Mouse (Mus musculus): ENCODE results near the gene Nmi. TPM values are rescaled to one million over a fixed set of nuclear protein-coding genes. Genes with fewer than 3 reads are reported as not detected.
A peak's percentile ranks its signal among the peaks of the same experiment; 100 is the strongest.

Nmi gene
- polyA plus RNA-seq, 1 experiment from 2014 or later: 6.3 TPM

DNA sequence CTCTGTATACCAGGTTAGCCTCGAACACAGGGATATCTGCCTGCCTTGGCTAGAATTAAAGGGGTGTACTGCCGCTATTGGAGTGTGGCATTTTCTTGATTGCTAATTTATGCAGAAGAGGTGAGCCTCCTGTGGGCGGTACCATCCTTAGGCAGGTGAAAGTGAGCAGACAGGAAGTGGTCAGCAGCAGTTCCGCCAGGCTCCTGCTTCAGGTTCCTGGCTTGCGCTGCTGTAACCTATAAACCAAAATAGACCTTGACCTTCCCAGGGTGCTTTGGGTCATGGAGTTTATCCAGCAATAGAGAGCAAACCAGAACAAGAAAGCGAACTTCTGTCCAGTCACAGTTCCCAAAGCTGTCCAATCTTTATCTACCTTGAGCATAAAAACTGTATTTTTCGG is 37.4 kb downstream of the Nmi start:
- Histone ChIP-seq H3K4me3 (no peak overlapping the region), H3K27ac (no peak overlapping the region), H3K9me3 (replicated peaks) (no peaks in the 10 kb centered on the region), H3K27me3 (ENCODE audit: low read depth, poor library complexity, severe bottlenecking) (peaks cover 4% of the 10 kb centered on the region; the same call in 1 of the 2 replicates), H3K36me3 (peaks cover under 1% of the 10 kb centered on the region; the same call in 1 of the 2 replicates), H3K4me1 (peaks cover 21% of the 10 kb centered on the region)
- 90% methylated on average over 7 of the region's 7 CpGs for WGBS
- no peak for DNase-seq (ENCODE audit: low spot score)

DNA sequence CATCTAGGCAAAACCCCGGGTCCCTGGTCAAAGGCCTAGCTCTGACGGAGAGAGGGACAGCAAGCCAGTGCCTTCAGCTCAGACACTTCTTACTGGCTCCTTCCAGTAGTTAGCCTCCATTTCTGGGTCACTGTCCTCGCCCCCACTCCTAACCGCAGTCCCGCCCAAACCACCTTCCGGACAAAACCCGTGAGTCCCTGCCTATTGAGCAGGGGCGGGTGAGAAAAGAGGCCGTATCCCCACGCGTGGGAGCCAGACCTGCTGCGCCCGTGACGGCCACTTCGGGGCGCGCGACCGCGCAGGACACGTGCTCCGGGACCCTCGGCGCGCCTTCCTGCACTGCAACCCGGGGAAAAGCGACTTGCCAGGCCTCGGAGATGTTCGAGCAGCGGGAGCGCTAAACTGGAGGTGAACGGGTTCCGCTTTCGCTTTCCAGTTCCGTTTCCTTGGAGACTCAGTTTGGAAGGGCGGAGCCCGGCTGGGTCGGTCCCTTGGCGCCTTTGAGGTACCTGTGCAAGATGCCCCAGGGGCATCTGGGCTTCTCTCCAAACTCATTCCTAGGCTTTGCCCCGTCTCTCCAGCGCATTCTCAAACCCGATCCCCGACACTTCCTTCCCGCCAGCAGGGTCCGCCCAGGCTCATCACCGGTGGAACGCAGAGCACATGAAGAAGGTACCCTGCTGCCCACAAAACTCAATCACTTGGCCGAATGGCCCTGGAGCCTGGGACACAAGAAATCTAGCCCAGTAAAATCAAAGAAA is 38.5 kb downstream of the Nmi start, which contains the start of gene Rbm43:
Rbm43 (minus strand) TSS at position 590 of the 761 bp plus-strand sequence.
- Histone ChIP-seq H3K27ac (peak within 1 kb of the TSS; percentile 84), H3K4me1 (peaks cover 21% of the 10 kb centered on the region), H3K36me3 (peaks cover 11% of the 10 kb centered on the region), H3K27me3 (ENCODE audit: low read depth, poor library complexity, severe bottlenecking) (peaks cover 4% of the 10 kb centered on the region; the same call in 1 of the 2 replicates), H3K9me3 (replicated peaks) (no peaks in the 10 kb centered on the region), H3K4me3 (peak within 1 kb of the TSS; percentile 62)
- DNase-seq (ENCODE audit: low spot score): peak; percentile 80
- WGBS: 3% methylated on average over 48 of the region's 48 CpGs

DNA sequence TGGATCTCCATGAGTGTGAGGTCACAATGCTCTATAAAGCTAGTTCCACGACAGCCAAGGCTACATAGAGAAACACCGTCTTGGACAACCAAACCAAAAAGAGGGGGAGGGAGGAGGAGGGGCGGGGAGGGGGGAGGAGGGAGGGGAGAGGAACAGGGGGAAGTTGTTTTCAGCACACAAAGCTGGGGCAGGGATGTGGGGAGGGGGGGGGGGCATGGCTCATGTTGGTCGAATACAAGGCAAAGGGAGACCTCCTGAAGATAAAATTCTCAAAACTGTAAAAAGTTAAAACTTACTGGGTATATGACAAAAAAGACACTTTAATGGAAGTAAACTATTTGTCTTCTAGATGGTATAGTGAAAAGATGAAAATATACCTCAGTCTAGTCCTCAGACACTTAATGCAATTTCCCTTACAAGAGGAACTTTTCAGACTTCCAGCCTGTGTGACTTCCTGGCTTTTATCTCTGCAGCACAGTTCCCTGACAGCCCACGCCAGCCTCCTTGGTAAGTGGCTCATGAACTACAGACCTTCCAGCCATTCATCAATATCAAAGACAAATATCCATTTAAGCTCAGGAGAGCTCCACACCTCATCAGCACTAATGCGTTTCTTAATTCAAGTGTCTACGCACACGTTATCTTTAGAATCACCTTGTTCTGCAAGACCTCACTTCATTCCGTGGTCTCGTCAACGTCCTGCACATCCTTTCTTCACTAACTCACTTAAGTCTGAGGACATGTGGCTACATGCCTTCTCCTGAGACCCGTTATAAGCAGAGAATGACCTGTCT is 39.8 kb downstream of the Nmi start:
- WGBS: 26% methylated on average over 11 of the region's 12 CpGs
- no peak for DNase-seq (ENCODE audit: low spot score)
- Histone ChIP-seq H3K4me3 (peak overlapping the region; percentile 62), H3K9me3 (replicated peaks) (no peaks in the 10 kb centered on the region), H3K27ac (no peak overlapping the region), H3K4me1 (peaks cover 21% of the 10 kb centered on the region), H3K36me3 (peaks cover 11% of the 10 kb centered on the region), H3K27me3 (ENCODE audit: low read depth, poor library complexity, severe bottlenecking) (peaks cover 4% of the 10 kb centered on the region; the same call in 1 of the 2 replicates)

DNA sequence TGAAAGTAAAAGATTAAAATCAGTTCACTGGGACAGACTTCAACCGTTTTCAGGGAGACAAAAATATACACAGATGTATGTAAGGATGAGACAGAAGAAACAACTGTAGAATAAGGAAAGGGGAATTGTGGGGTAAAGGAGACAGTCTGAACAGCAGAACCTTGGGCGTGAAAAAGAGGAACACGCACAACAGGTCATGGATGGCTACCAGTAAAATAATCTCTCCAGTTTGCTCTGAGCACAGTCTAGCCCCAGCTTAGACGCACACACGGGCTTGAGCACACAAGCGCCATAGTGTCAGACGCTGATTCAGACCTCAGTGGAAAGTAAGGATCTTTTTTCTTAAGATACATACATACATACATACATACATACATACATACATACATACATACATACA is 42.1 kb downstream of the Nmi start:
- WGBS: 93% methylated on average over 7 of the region's 7 CpGs
- H3K27me3 ChIP-seq (ENCODE audit: low read depth, poor library complexity, severe bottlenecking): peaks cover 4% of the 10 kb centered on the region; the same call in 1 of the 2 replicates
- H3K4me1 ChIP-seq: peaks cover 21% of the 10 kb centered on the region
- no peaks in the 10 kb centered on the region for H3K9me3 ChIP-seq (replicated peaks)
- H3K36me3 ChIP-seq: peaks cover 11% of the 10 kb centered on the region
- no peak for DNase-seq (ENCODE audit: low spot score)
- no peak overlapping the region for H3K4me3 ChIP-seq
- no peak overlapping the region for H3K27ac ChIP-seq

DNA sequence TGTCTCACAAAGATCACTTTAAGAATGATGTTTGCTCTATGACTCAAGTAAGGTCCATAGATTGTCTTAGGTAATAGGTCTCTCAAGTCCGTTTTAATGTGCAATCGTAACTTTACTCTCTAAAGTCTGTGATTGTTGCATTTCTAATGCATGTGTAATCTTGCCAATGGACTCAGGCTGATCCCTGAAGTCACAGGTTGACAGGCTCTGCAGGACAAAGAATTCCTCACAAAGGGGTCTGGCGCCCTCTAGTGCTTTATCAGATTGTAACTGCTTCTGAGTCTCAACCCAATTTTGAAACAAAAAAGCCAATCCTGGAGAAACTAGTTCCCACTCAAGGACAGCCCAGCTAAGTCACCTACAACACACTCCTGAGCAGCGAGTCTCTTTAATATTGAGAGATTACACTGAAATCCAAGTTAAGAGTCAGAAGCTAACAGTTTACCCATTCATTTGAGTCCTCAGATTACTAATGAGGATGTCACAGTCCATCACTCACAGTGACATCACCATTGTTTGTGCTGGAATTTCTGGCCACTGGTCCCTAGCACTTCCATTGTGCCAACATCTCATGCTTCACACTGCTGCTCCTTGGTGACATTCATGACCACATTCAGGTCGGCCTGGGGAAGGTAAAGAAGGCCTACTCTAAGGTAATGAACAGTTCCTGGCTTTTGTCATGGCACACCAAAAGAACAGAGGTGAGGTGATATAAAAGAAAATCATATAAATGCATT is 58.2 kb downstream of the Nmi start:
- peak; percentile 82 for DNase-seq (ENCODE audit: low spot score)
- H3K4me3 ChIP-seq: no peak overlapping the region
- no peaks in the 10 kb centered on the region for H3K36me3 ChIP-seq
- WGBS: 17% methylated on average over 5 of the region's 5 CpGs
- H3K9me3 ChIP-seq (replicated peaks): no peaks in the 10 kb centered on the region
- H3K4me1 ChIP-seq: peaks cover 16% of the 10 kb centered on the region
- no peak overlapping the region for H3K27ac ChIP-seq
- no peaks in the 10 kb centered on the region for H3K27me3 ChIP-seq (ENCODE audit: low read depth, poor library complexity, severe bottlenecking)

DNA sequence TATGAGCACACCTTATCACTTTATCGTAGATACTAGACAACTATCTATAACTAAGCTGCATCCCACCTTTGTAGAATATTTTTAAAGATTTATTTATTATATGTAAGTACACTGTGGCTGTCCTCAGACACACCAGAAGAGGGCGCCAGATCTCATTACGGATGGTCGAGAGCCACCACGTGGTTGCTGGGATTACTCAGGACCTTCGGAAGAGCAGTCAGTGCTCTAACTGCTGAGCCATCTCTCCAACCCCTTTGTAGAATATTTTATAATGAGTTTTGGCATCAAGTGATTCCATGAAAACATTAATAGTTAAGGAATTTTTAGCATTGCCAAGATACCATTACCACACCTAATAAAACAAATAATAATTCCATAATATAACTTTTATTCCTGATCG is 58.8 kb downstream of the Nmi start:
- WGBS: 62% methylated on average over 7 of the region's 7 CpGs
- Histone ChIP-seq H3K9me3 (replicated peaks) (no peaks in the 10 kb centered on the region), H3K27me3 (ENCODE audit: low read depth, poor library complexity, severe bottlenecking) (no peaks in the 10 kb centered on the region), H3K36me3 (no peaks in the 10 kb centered on the region), H3K27ac (no peak overlapping the region), H3K4me1 (peaks cover 16% of the 10 kb centered on the region), H3K4me3 (no peak overlapping the region)
- no peak for DNase-seq (ENCODE audit: low spot score)

DNA sequence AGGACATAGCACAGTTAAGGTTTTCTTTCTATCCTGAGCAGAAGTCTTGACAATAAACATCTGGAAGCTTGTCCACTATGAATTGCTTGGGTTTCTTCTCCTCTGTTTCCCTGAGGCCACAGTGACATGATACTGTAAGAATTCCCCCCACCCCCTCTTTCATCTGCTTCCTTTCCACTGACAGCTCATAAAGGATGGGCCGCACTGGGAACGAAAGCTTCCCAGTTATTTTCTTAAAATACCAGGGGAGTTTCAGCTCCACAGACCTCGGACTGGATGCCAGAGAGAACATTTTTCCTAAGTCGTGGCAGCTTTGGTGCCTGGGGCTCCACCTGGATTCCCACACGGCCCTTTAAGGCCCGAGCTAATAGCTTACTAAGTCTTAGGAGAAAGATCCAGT is 60.6 kb downstream of the Nmi start:
- WGBS: 19% methylated on average over 6 of the region's 6 CpGs
- no peak overlapping the region for H3K4me3 ChIP-seq
- no peak for DNase-seq (ENCODE audit: low spot score)
- peaks cover 16% of the 10 kb centered on the region for H3K4me1 ChIP-seq
- H3K27me3 ChIP-seq (ENCODE audit: low read depth, poor library complexity, severe bottlenecking): no peaks in the 10 kb centered on the region
- H3K36me3 ChIP-seq: no peaks in the 10 kb centered on the region
- H3K9me3 ChIP-seq (replicated peaks): no peaks in the 10 kb centered on the region
- H3K27ac ChIP-seq: peak overlapping the region; percentile 44

DNA sequence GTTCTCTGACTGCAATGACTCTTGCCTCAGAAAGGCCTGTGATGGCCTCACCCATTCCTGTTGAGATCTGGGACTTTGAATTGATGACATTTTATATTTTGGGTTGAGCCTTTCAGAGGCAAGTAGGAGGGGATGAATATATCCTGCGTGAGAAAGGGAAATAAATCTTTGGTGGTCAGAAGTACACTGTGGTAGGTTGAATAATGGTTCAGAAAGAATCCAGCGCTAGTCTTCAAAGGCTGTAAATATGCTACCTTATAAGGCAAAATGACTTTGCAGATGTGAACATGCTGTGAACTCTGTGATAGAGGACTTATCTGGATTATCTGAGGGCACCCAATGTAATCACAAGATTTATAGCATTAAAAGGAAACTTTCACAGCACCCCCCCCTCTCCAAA is 61.4 kb downstream of the Nmi start:
- H3K4me1 ChIP-seq: peaks cover 21% of the 10 kb centered on the region
- H3K4me3 ChIP-seq: no peak overlapping the region
- no peak overlapping the region for H3K27ac ChIP-seq
- no peaks in the 10 kb centered on the region for H3K27me3 ChIP-seq (ENCODE audit: low read depth, poor library complexity, severe bottlenecking)
- WGBS: 73% methylated on average over 2 of the region's 2 CpGs
- no peak for DNase-seq (ENCODE audit: low spot score)
- no peaks in the 10 kb centered on the region for H3K9me3 ChIP-seq (replicated peaks)
- no peaks in the 10 kb centered on the region for H3K36me3 ChIP-seq

DNA sequence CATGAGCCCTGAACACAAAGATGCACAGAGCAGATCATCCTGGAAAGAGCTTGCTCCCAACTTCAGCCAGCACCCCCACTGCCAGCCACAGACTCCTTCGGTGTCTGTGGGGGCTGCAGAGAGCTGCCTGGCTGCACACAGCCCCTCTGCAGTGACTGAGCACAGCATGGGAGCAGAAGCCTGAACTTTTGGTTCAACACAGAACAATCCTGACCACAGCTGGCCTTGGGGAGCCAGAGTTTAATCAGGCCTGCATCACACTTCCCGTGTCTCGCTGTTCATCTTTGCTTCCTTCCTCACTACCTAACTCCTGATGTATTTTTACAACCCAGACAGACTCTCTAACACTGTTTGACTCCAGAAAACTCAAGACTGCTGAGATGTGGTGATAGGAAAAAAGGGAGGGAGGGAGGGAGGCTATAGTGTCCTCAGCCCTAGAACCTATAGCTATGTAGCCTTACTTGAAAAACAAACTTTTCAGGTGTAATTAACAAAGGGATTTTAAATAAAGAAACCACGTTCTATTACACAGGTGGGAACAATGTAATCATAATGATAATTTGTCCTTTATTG is 65.7 kb downstream of the Nmi start:
- no peaks in the 10 kb centered on the region for H3K9me3 ChIP-seq (replicated peaks)
- no peaks in the 10 kb centered on the region for H3K36me3 ChIP-seq
- no peaks in the 10 kb centered on the region for H3K27me3 ChIP-seq (ENCODE audit: low read depth, poor library complexity, severe bottlenecking)
- H3K4me3 ChIP-seq: no peak overlapping the region
- 79% methylated on average over 4 of the region's 4 CpGs for WGBS
- no peak for DNase-seq (ENCODE audit: low spot score)
- peaks cover 15% of the 10 kb centered on the region for H3K4me1 ChIP-seq
- H3K27ac ChIP-seq: 0 out of 2 replicates have a peak overlapping the region, but pooled peaks have one; percentile 27

DNA sequence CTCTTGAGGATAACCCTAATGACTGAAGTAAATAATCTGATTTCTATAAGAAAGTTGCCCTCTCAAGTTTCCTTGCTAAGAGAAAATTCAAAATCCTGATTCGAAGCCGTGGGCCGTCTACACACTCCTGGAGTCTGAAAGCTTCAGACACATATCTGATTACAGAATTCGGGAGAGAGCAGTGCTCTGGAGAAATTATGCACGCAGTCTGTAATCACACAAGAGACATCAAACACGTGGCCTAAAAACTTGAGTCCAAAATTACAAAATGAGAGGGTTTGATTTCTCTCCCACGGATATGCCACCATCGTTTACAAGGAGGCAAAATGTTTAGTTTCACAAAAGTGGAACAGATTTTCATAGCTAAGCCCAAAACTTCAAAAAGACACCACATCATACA is 67.7 kb downstream of the Nmi start:
- Histone ChIP-seq H3K27ac (no peak overlapping the region), H3K36me3 (no peaks in the 10 kb centered on the region), H3K4me3 (no peak overlapping the region), H3K9me3 (replicated peaks) (no peaks in the 10 kb centered on the region), H3K27me3 (ENCODE audit: low read depth, poor library complexity, severe bottlenecking) (no peaks in the 10 kb centered on the region), H3K4me1 (peaks cover 9% of the 10 kb centered on the region)
- DNase-seq (ENCODE audit: low spot score): no peak
- WGBS: 87% methylated on average over 8 of the region's 8 CpGs
